Mouse (Mus musculus) myocyte (in vitro differentiated cells): Measurements from ENCODE around the gene Safb. TPM values are rescaled to one million over a fixed set of nuclear protein-coding genes. Genes with fewer than 3 reads are reported as not detected.
A peak's percentile ranks its signal among the peaks of the same experiment; 100 is the strongest.

Experiments
- H3K27me3 ChIP-seq: one replicate; pipeline ENCODE4 v1.6.1; 2011; ENCODE audit not compliant: control insufficient read depth, insufficient read depth, insufficient read length
- H3K36me3 ChIP-seq: one replicate; pipeline ENCODE4 v1.6.1; 2011; ENCODE audit not compliant: control insufficient read depth, insufficient read depth
- H3K4me2 ChIP-seq: one replicate; pipeline ENCODE4 v1.6.1; 2011; ENCODE audit warnings: low read depth, control low read depth
- H3K4me3 ChIP-seq: one replicate; pipeline ENCODE4 v1.5.1; 2011; ENCODE audit warnings: mild to moderate bottlenecking, control low read depth, moderate library complexity
- H3K79me2 ChIP-seq: one replicate; pipeline ENCODE4 v1.6.1; 2011; ENCODE audit not compliant: control insufficient read depth, insufficient read depth
- H3ac ChIP-seq: one replicate; pipeline ENCODE4 v1.6.1; 2011; ENCODE audit not compliant: control insufficient read depth, insufficient read length
- CEBPB ChIP-seq: IDR thresholded peaks from 2 replicates; pipeline ENCODE4 v1.6.1; 2011; ENCODE audit warnings: mild to moderate bottlenecking, moderate library complexity; ENCODE audit not compliant: poor library complexity, insufficient read depth, severe bottlenecking
- E2F4 ChIP-seq: IDR thresholded peaks from one replicate; pipeline ENCODE4 v1.6.1; 2011; ENCODE audit warnings: mild to moderate bottlenecking, control low read depth, moderate library complexity; ENCODE audit not compliant: insufficient read depth
- MAX ChIP-seq: IDR thresholded peaks from one replicate; pipeline ENCODE4 v1.6.1; 2011; ENCODE audit warnings: low read depth, mild to moderate bottlenecking, control low read depth
- MYOD1 ChIP-seq, 3 experiments: IDR thresholded peaks; one replicate each; pipeline ENCODE4 v1.6.1; 2011; ENCODE audit warnings: control low read depth in 2 of 3, low read depth in 2 of 3, mild to moderate bottlenecking in 2 of 3, moderate library complexity in 1 of 3; ENCODE audit not compliant: insufficient read length in 2 of 3, control insufficient read depth in 1 of 3
- MYOG ChIP-seq, 3 experiments: IDR thresholded peaks; one replicate each; pipeline ENCODE4 v1.6.1; 2011; ENCODE audit warnings: control low read depth in 2 of 3, low read depth in 2 of 3, mild to moderate bottlenecking in 2 of 3; ENCODE audit not compliant: insufficient read length in 2 of 3, control insufficient read depth in 1 of 3, insufficient read depth in 1 of 3
- POLR2A ChIP-seq: IDR thresholded peaks from one replicate; pipeline ENCODE4 v1.6.1; 2011; ENCODE audit warnings: low read depth, mild to moderate bottlenecking, control low read depth, moderate library complexity; ENCODE audit not compliant: insufficient read length
- POLR2AphosphoS2 ChIP-seq: IDR thresholded peaks from one replicate; pipeline ENCODE4 v1.6.1; 2011; ENCODE audit warnings: low read depth, control low read depth; ENCODE audit not compliant: insufficient read length
- REST ChIP-seq: IDR thresholded peaks from one replicate; pipeline ENCODE4 v1.6.1; 2011; ENCODE audit warnings: mild to moderate bottlenecking, control low read depth, moderate library complexity; ENCODE audit not compliant: insufficient read depth, insufficient read length
- SRF ChIP-seq: IDR thresholded peaks from one replicate; pipeline ENCODE4 v1.6.1; 2011; ENCODE audit warnings: low read depth; ENCODE audit not compliant: control insufficient read depth, insufficient read length
- TCF12 ChIP-seq: IDR thresholded peaks from one replicate; pipeline ENCODE4 v1.6.1; 2011; ENCODE audit warnings: mild to moderate bottlenecking, control low read depth; ENCODE audit not compliant: poor library complexity, insufficient read depth, severe bottlenecking
- TCF3 ChIP-seq: IDR thresholded peaks from one replicate; pipeline ENCODE4 v1.6.1; 2011; ENCODE audit warnings: low read depth, control low read depth; ENCODE audit not compliant: insufficient read length
- USF1 ChIP-seq: IDR thresholded peaks from one replicate; pipeline ENCODE4 v1.6.1; 2011; ENCODE audit warnings: low read depth, mild to moderate bottlenecking, control low read depth, moderate library complexity
- polyA plus RNA-seq: library from polyadenylated mRNA; unstranded; fragments of >200 nt; fragmentation: generic; extraction: Trizol; gene quantifications from one replicate; pipeline ENCODE4 v1.2.1, GENCODE M21; 2012; ENCODE audit warnings: missing spikeins

Safb gene
- polyA plus RNA-seq, 1 experiment, result 58.9 TPM

DNA sequence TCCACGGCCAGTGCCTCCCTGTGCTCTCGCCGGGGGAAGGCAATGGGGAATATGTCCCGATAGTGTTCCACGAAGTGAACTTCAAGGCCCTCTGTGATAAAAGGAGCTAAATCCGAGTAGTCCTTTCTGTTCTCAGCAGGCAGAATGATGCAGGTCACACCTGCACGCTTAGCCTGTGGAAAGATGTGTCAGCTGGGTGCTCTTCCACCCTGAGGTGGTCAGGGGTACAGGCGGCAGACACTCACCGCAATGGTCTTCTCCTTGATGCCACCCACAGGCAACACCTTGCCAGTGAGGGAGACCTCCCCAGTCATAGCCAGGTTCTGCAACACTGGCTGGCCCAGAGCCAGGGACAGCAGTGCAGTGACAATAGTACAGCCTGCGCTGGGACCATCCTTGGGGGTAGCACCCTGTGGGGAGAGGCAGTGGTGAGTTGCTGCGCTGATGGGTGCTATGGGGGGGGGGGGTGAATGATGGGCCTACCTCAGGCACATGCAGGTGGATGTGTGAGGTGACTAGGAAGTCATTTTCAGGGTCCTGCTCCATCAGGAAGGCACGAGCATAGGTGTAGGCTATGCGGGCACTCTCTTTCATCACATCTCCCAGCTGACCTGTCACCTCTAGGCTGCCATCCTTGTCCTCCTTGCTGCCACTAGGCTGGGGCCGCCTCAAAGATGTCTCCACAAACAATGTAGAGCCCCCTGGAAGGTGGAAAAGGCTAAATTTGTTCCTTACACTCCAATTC is 29.9 kb downstream of the Safb start:
- Histone ChIP-seq H3K79me2 (peaks cover 43% of the 10 kb centered on the region), H3K36me3 (peaks cover 31% of the 10 kb centered on the region), H3K4me3 (peak overlapping the region; percentile 73), H3ac (peak overlapping the region; percentile 59), H3K27me3 (no peaks in the 10 kb centered on the region), H3K4me2 (peak overlapping the region; percentile 95)
- TF ChIP-seq REST (no peak), TCF12 (no peak), MYOD1 (IDR thresholded peaks at IDR 0.05; ENCODE audit: control insufficient read depth in 1 of 3, insufficient read length in 2 of 3, low read depth in 2 of 3) (no peak), CEBPB (no peak), USF1 (no peak), SRF (no peak), POLR2AphosphoS2 (peak; percentile 68), POLR2A (peak; percentile 54), MYOG (IDR thresholded peaks at IDR 0.05; ENCODE audit: control insufficient read depth in 1 of 3, insufficient read depth in 1 of 3, insufficient read length in 2 of 3, low read depth in 2 of 3) (no peak)

DNA sequence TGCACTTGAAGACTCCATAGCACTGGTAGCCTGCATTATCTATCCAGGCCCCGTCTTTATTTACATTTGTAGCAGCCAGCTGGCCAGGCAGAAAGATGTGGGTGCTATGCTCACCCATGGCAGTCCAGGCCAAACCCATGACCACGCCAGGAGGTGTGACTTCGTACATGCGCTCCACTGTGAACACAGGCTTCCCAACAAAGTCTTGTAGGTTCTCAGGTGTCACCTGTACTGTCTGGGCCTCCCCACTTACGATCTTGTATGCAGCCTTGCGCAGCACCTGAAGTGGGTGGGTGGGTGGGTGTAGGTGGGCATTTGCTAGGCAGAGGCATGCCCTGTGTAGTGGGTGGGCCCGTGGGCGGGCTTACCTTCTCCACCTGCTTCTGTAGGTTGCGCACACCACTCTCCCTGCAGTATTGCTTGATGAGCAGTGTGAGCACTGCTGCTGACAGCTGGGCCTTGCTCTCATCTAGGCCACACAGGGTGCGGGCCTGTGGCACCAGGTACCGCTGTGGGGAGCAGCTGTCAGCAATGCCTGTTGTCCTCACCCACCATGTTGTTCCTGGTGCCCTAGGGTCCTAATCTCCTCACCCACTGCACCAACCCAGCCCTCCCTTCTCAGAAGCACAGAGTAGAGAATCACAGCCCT is 30.6 kb downstream of the Safb start:
- TF ChIP-seq MYOG (IDR thresholded peaks at IDR 0.05; ENCODE audit: control insufficient read depth in 1 of 3, insufficient read depth in 1 of 3, insufficient read length in 2 of 3, low read depth in 2 of 3), result peak in 1 of 3 experiments; percentile 52
- TF ChIP-seq USF1, result no peak
- no peak for TF ChIP-seq TCF12
- no peak for TF ChIP-seq SRF
- TF ChIP-seq MYOD1 (IDR thresholded peaks at IDR 0.05; ENCODE audit: control insufficient read depth in 1 of 3, insufficient read length in 2 of 3, low read depth in 2 of 3), result peak in 1 of 3 experiments; percentile 40
- TF ChIP-seq POLR2A, result peak; percentile 41
- TF ChIP-seq REST, result no peak
- no peak for TF ChIP-seq CEBPB
- TF ChIP-seq POLR2AphosphoS2, result peak; percentile 85
- TF ChIP-seq E2F4, result no peak
- Histone ChIP-seq H3K36me3 (peaks cover 35% of the 10 kb centered on the region), H3K4me2 (peak overlapping the region; percentile 95), H3K79me2 (peaks cover 43% of the 10 kb centered on the region), H3K27me3 (no peaks in the 10 kb centered on the region), H3K4me3 (peak overlapping the region; percentile 73), H3ac (no peak overlapping the region)

DNA sequence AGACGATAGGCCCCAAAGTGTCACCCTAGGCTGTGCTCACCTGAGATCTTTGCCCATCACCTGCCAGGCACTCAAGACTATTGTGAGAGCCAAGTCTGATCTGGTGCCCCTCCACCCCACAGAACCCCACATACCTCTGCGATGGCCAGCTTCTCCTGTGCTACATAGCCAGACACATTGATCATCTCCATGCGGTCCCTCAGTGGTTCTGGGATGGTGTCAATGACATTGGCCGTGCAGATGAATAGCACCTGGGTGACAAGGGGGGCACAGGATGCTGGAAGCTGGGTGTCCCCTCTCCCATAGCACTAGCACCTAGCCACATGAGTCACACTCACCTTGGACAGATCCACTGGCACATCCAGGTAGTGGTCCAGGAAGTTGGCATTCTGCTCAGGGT is 31.2 kb downstream of the Safb start:
- Histone ChIP-seq H3K36me3 (peaks cover 41% of the 10 kb centered on the region), H3K79me2 (peaks cover 43% of the 10 kb centered on the region), H3K4me3 (no peak overlapping the region), H3K27me3 (no peaks in the 10 kb centered on the region), H3ac (no peak overlapping the region), H3K4me2 (no peak overlapping the region)
- TF ChIP-seq POLR2AphosphoS2, result peak; percentile 78
- no peak for TF ChIP-seq POLR2A

DNA sequence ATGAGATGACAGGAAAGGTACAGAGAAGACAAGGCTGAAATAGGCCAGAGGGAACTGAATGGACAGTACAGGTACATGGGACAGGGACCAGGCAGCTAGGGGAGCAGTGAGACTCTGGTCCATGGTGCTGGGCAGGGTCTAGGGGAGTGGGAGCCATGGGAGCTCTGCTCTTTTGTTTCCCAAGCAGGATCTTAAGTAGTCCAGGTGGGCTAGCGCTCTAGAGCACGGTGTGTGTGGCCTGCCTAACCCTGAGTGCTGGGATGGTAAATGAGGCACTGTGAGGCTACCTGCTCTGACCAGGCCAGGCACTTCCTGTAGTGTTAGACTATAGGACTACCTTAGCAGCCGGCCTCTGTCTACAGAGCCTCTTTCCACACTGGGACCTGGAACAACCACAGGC is 32.1 kb downstream of the Safb start:
- peaks cover 48% of the 10 kb centered on the region for H3K36me3 ChIP-seq
- no peak overlapping the region for H3ac ChIP-seq
- peaks cover 43% of the 10 kb centered on the region for H3K79me2 ChIP-seq
- TF ChIP-seq REST (no peak), TCF3 (no peak), POLR2A (peak; percentile 49), E2F4 (no peak), CEBPB (no peak), POLR2AphosphoS2 (peak; percentile 80)
- H3K27me3 ChIP-seq, result no peaks in the 10 kb centered on the region
- H3K4me2 ChIP-seq, result no peak overlapping the region
- no peak overlapping the region for H3K4me3 ChIP-seq

- no peak overlapping the region for H3K4me2 ChIP-seq
- H3K27me3 ChIP-seq, result no peaks in the 10 kb centered on the region
These were observed 33.0 kb downstream of the Safb start for GRCm38 (mm10) chr17:56617628-56618027.

More at GRCm38 (mm10) chr17:56617628-56618027, 33.0 kb downstream of the Safb start:
- Histone ChIP-seq H3ac (no peak overlapping the region), H3K4me3 (no peak overlapping the region), H3K36me3 (peaks cover 55% of the 10 kb centered on the region), H3K79me2 (peaks cover 47% of the 10 kb centered on the region)
- TF ChIP-seq MAX (no peak), TCF3 (no peak), USF1 (no peak), TCF12 (no peak), CEBPB (no peak), MYOG (IDR thresholded peaks at IDR 0.05; ENCODE audit: control insufficient read depth in 1 of 3, insufficient read depth in 1 of 3, insufficient read length in 2 of 3, low read depth in 2 of 3) (no peak), SRF (no peak), MYOD1 (IDR thresholded peaks at IDR 0.05; ENCODE audit: control insufficient read depth in 1 of 3, insufficient read length in 2 of 3, low read depth in 2 of 3) (no peak), POLR2A (peak; percentile 42), E2F4 (no peak), POLR2AphosphoS2 (peak; percentile 8), REST (no peak)
